Mouse (Mus musculus) brain, embryonic 18.5 days (tissue): ENCODE measurements around the gene Ppib.

ENCODE experiments used
- DNase-seq: peaks from one replicate; pipeline ENCODE4 v3.0.0-alpha.2; 2012; ENCODE audit warnings: low read depth, low spot score

Gene Ppib

GRCm38 (mm10) chr9:66059583-66060307 is at the start of gene Ppib:
Ppib (plus strand) TSS chr9:66060222.
- peak; percentile 95 for DNase-seq

GRCm38 (mm10) chr9:66020601-66021000 is 39.4 kb upstream of the Ppib start:
- DNase-seq, result no peak

- DNase-seq, result no peak
Observed at GRCm38 (mm10) chr9:66038082-66038481, 21.9 kb upstream of the Ppib start.

- no peak for DNase-seq
Observed at GRCm38 (mm10) chr9:66038581-66038980, 21.4 kb upstream of the Ppib start.

GRCm38 (mm10) chr9:66039290-66039689 is 20.7 kb upstream of the Ppib start:
- no peak for DNase-seq

- DNase-seq, result no peak
Observed at GRCm38 (mm10) chr9:66040801-66041200, 19.2 kb upstream of the Ppib start.

GRCm38 (mm10) chr9:66042331-66042730 is 17.7 kb upstream of the Ppib start:
- DNase-seq, result no peak

- DNase-seq, result no peak
Observed at GRCm38 (mm10) chr9:66043241-66043640, 16.8 kb upstream of the Ppib start.

- DNase-seq, result no peak
Observed at GRCm38 (mm10) chr9:66049931-66050601, 10.0 kb upstream of the Ppib start.

- DNase-seq, result no peak
Observed at GRCm38 (mm10) chr9:66051493-66051892, 8.5 kb upstream of the Ppib start.

GRCm38 (mm10) chr9:66052731-66053130 is 7.3 kb upstream of the Ppib start:
- DNase-seq, result no peak

- DNase-seq, result no peak
Observed at GRCm38 (mm10) chr9:66053620-66054019, 6.4 kb upstream of the Ppib start.

- DNase-seq, result no peak
Observed at GRCm38 (mm10) chr9:66060308-66060647, 256 bp downstream of the Ppib start.

GRCm38 (mm10) chr9:66060986-66061385 is 964 bp downstream of the Ppib start:
- no peak for DNase-seq

GRCm38 (mm10) chr9:66061656-66062055 is 1.6 kb downstream of the Ppib start:
- no peak for DNase-seq

GRCm38 (mm10) chr9:66063446-66063845 is 3.4 kb downstream of the Ppib start:
- no peak for DNase-seq

GRCm38 (mm10) chr9:66064316-66064715 is 4.3 kb downstream of the Ppib start:
- no peak for DNase-seq

GRCm38 (mm10) chr9:66066791-66067190 is 6.8 kb downstream of the Ppib start:
- no peak for DNase-seq

GRCm38 (mm10) chr9:66067542-66067941 is 7.5 kb downstream of the Ppib start:
- no peak for DNase-seq

- no peak for DNase-seq
Observed at GRCm38 (mm10) chr9:66068056-66068455, 8.0 kb downstream of the Ppib start.

GRCm38 (mm10) chr9:66068971-66069391 is 9.0 kb downstream of the Ppib start:
- DNase-seq, result no peak

- no peak for DNase-seq
Observed at GRCm38 (mm10) chr9:66069583-66069982, 9.6 kb downstream of the Ppib start, which contains the start of gene Snx22. Snx22 (minus strand) TSS chr9:66069719.

- DNase-seq, result no peak
Observed at GRCm38 (mm10) chr9:66070151-66070550, 10.1 kb downstream of the Ppib start.
